In the genomic region with DNA sequence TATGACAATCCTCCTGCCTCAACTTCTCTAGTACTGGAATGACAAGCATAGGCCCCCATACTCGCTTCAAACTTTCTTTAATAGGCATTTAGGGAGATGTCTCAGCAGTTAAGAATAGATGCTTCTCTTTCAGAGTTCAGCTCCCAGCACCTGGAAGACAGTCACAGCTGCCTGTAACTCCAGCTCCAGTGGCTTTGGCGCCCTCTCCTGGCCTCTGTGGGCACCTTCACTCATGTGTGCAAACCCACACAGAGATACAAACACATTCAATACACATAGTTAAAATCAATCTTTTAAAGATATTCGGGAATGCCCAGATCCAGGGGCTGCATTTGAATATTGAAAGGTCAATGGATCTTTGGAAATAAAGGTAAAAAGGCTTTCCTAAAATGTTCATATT, we compare ENCODE assay signal across 12 mouse cellular contexts.
DNase-seq lines count a peak whose midpoint lies in the region; ATAC-seq and TF ChIP-seq lines count a peak whose summit lies in the region.
"Had no signal": no experiment of that assay in that cellular context is flagged by ENCODE, and none has a peak within 500 bp of the region (broad histone marks: within the 10 kb centered on the region; RNA-seq: fewer than 3 reads in every experiment).

No protein-coding gene starts in this region.

- DNase-seq in forebrain, postnatal 0 days = no peak
- peak; percentile 11 for DNase-seq in liver
- DNase-seq in liver, embryonic 11.5 days (ENCODE audit: low spot score) = no peak
- DNase-seq in A20 (ENCODE audit: low read depth, low spot score) = peak; percentile 39
- DNase-seq in ovary, adult 18-20 months (ENCODE audit: low spot score) = no peak
- DNase-seq: cerebellum, adult 18-20 months; gastrocnemius, postnatal 14 days had no signal

- no peak overlapping the region for H3K4me2 ChIP-seq in forebrain, postnatal 0 days (ENCODE audit: low read depth)
- H3K4me2 ChIP-seq in forebrain, embryonic 13.5 days = no peak overlapping the region
- H3K4me2 ChIP-seq in liver, embryonic 11.5 days = no peak overlapping the region
- no peak overlapping the region for H3K4me2 ChIP-seq in forebrain, embryonic 12.5 days
- H3K4me2 ChIP-seq: limb, embryonic 15.5 days had no signal

- H3K4me3 ChIP-seq in forebrain, postnatal 0 days (ENCODE audit: low read depth, low read length) = no peak overlapping the region
- H3K4me3 ChIP-seq in forebrain, embryonic 13.5 days = no peak overlapping the region
- H3K4me3 ChIP-seq in liver, embryonic 11.5 days (ENCODE audit: low read depth, low read length) = no peak overlapping the region
- H3K4me3 ChIP-seq in bone marrow macrophage, adult 2 months (ENCODE audit: insufficient read depth, low read length) = no peak overlapping the region
- no peak overlapping the region for H3K4me3 ChIP-seq in forebrain, embryonic 12.5 days (replicated peaks)
- H3K4me3 ChIP-seq: limb, embryonic 15.5 days; megakaryocyte, embryonic 14.5 days had no signal

- no peaks in the 10 kb centered on the region for H3K36me3 ChIP-seq in forebrain, postnatal 0 days (ENCODE audit: insufficient read depth)
- no peaks in the 10 kb centered on the region for H3K36me3 ChIP-seq in forebrain, embryonic 13.5 days (ENCODE audit: poor library complexity, severe bottlenecking)
- no peaks in the 10 kb centered on the region for H3K36me3 ChIP-seq in liver, embryonic 11.5 days (ENCODE audit: control insufficient read depth, insufficient read depth, low read length)
- H3K36me3 ChIP-seq in forebrain, embryonic 12.5 days (replicated peaks) = no peaks in the 10 kb centered on the region
- H3K36me3 ChIP-seq: limb, embryonic 15.5 days had no signal

- no peak for ATAC-seq in forebrain, postnatal 0 days
- ATAC-seq in forebrain, embryonic 13.5 days = no peak
- no peak for ATAC-seq in liver, embryonic 11.5 days (replicated peaks; ENCODE audit: low FRiP score)
- ATAC-seq in forebrain, embryonic 12.5 days (ENCODE audit: low FRiP score) = no peak

- no peak overlapping the region for H3K27ac ChIP-seq in forebrain, postnatal 0 days (ENCODE audit: low read depth, low read length)
- H3K27ac ChIP-seq in forebrain, embryonic 13.5 days = no peak overlapping the region
- H3K27ac ChIP-seq in liver, embryonic 11.5 days (ENCODE audit: low read depth, low read length) = no peak overlapping the region
- H3K27ac ChIP-seq in bone marrow macrophage, adult 2 months (ENCODE audit: insufficient read depth, low read depth, low read length) = no peak overlapping the region
- no peak overlapping the region for H3K27ac ChIP-seq in forebrain, embryonic 12.5 days
- H3K27ac ChIP-seq: limb, embryonic 15.5 days had no signal

- no peaks in the 10 kb centered on the region for H3K9me3 ChIP-seq in forebrain, postnatal 0 days (ENCODE audit: low read length)
- H3K9me3 ChIP-seq in forebrain, embryonic 13.5 days (replicated peaks) = no peaks in the 10 kb centered on the region; the same call in 1 of the 2 replicates
- no peaks in the 10 kb centered on the region for H3K9me3 ChIP-seq in liver, embryonic 11.5 days (ENCODE audit: control insufficient read depth, low read length)
- H3K9me3 ChIP-seq in forebrain, embryonic 12.5 days = 0 out of 2 replicates have a peak, but pooled peaks cover 3% of the 10 kb centered on the region
- H3K9me3 ChIP-seq: limb, embryonic 15.5 days had no signal

- no peak for TF ChIP-seq POLR2A in bone marrow macrophage, adult 2 months (IDR thresholded peaks at IDR 0.05; ENCODE audit: borderline replicate concordance, low read depth, low read length)

- H3K9ac ChIP-seq in forebrain, postnatal 0 days = no peak overlapping the region
- no peak overlapping the region for H3K9ac ChIP-seq in forebrain, embryonic 13.5 days
- no peak overlapping the region for H3K9ac ChIP-seq in liver, embryonic 11.5 days (ENCODE audit: low read depth, low read length)
- no peak overlapping the region for H3K9ac ChIP-seq in forebrain, embryonic 12.5 days
- H3K9ac ChIP-seq: limb, embryonic 15.5 days had no signal

- 78% methylated on average over 3 of the region's 3 CpGs for WGBS in forebrain, postnatal 0 days
- WGBS in forebrain, embryonic 13.5 days = 77% methylated on average over 3 of the region's 3 CpGs
- 71% methylated on average over 3 of the region's 3 CpGs for WGBS in liver, embryonic 11.5 days
- 79% methylated on average over 3 of the region's 3 CpGs for WGBS in forebrain, embryonic 12.5 days

- no peaks in the 10 kb centered on the region for H3K4me1 ChIP-seq in forebrain, postnatal 0 days (ENCODE audit: insufficient read depth)
- H3K4me1 ChIP-seq in forebrain, embryonic 13.5 days = no peaks in the 10 kb centered on the region
- peaks cover 5% of the 10 kb centered on the region for H3K4me1 ChIP-seq in liver, embryonic 11.5 days (replicated peaks; ENCODE audit: control insufficient read depth, insufficient read depth, low read length)
- no peaks in the 10 kb centered on the region for H3K4me1 ChIP-seq in bone marrow macrophage, adult 2 months (ENCODE audit: control insufficient read depth, insufficient read depth, low read length)
- no peaks in the 10 kb centered on the region for H3K4me1 ChIP-seq in forebrain, embryonic 12.5 days
- H3K4me1 ChIP-seq: megakaryocyte, embryonic 14.5 days had no signal

- TF ChIP-seq CTCF in forebrain, postnatal 0 days (IDR thresholded peaks at IDR 0.05; ENCODE audit: low read depth) = peak; percentile 24; the same call in 1 of the 2 replicates
- TF ChIP-seq CTCF in bone marrow macrophage, adult 2 months (IDR thresholded peaks at IDR 0.05; ENCODE audit: low read depth, low read length) = 0 out of 2 replicates have a peak, but pooled peaks have one; percentile 7

- no peaks in the 10 kb centered on the region for H3K27me3 ChIP-seq in forebrain, postnatal 0 days (ENCODE audit: insufficient read depth, low read length)
- H3K27me3 ChIP-seq in forebrain, embryonic 13.5 days = no peaks in the 10 kb centered on the region
- no peaks in the 10 kb centered on the region for H3K27me3 ChIP-seq in liver, embryonic 11.5 days (replicated peaks; ENCODE audit: control insufficient read depth, insufficient read depth, low read length)
- no peaks in the 10 kb centered on the region for H3K27me3 ChIP-seq in forebrain, embryonic 12.5 days
- H3K27me3 ChIP-seq: limb, embryonic 15.5 days; megakaryocyte, embryonic 14.5 days had no signal

Comparison
In these comparisons a context has a peak if more than half of its experiments do, and no peak if none do; other contexts are left out.
1. DNase-seq: peak in liver (single experiment) and A20 (single experiment); none in forebrain, postnatal 0 days (single experiment), liver, embryonic 11.5 days (single experiment) and ovary, adult 18-20 months (single experiment).